In the genomic region with DNA sequence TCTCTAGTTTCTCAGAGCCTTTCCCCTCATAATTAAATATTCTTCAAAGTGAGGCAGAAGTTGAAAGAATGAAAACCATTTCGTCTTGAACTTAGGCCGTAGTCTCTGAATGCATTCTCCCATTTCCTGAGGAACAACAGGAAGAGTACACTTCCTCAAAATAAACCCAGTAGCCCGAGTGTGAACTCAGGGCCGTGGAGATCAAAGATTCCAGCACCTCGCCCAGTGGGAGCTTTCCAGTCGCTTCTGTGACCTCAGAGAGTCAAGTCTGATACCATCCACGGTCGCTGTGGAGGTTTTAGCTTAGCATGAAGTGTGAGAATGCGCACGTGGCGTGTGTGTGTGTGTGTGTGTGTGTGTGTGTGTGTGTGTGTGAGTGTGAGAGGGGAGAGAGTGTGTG, we compare ENCODE assay signal across 18 mouse cellular contexts. TPM values are rescaled to one million over a fixed set of nuclear protein-coding genes. Genes with fewer than 3 reads are reported as not detected.
DNase-seq lines count a peak whose midpoint lies in the region; ATAC-seq and TF ChIP-seq lines count a peak whose summit lies in the region.
"Had no signal": no experiment of that assay in that cellular context is flagged by ENCODE, and none has a peak within 500 bp of the region (broad histone marks: within the 10 kb centered on the region; RNA-seq: fewer than 3 reads in every experiment).

No protein-coding gene starts in this region.

- no peaks in the 10 kb centered on the region for H3K36me3 ChIP-seq in liver, adult 2 months (ENCODE audit: control insufficient read depth, insufficient read depth, low read length)
- H3K36me3 ChIP-seq in liver, postnatal 0 days (replicated peaks; ENCODE audit: insufficient read depth, low read length) = no peaks in the 10 kb centered on the region
- no peaks in the 10 kb centered on the region for H3K36me3 ChIP-seq in midbrain, embryonic 16.5 days (ENCODE audit: control insufficient read depth, insufficient read depth, low read length)
- H3K36me3 ChIP-seq: embryonic facial prominence, embryonic 13.5 days had no signal

- no peak for TF ChIP-seq POLR2A in liver, adult 2 months (IDR thresholded peaks at IDR 0.05; ENCODE audit: extremely low read depth, insufficient read depth, low read length)
- no peak for TF ChIP-seq POLR2A in olfactory bulb, adult 2 months (IDR thresholded peaks at IDR 0.05; ENCODE audit: insufficient read depth, low read depth, low read length)

- H3K27me3 ChIP-seq in liver, adult 2 months (ENCODE audit: control insufficient read depth, insufficient read depth, low read length) = no peaks in the 10 kb centered on the region
- no peaks in the 10 kb centered on the region for H3K27me3 ChIP-seq in liver, postnatal 0 days (ENCODE audit: insufficient read depth, low read length)
- no peaks in the 10 kb centered on the region for H3K27me3 ChIP-seq in midbrain, embryonic 16.5 days (ENCODE audit: control insufficient read depth, insufficient read depth, low read depth, low read length)
- H3K27me3 ChIP-seq: embryonic facial prominence, embryonic 13.5 days had no signal

- peaks cover 41% of the 10 kb centered on the region for H3K79me2 ChIP-seq in liver, adult 2 months (ENCODE audit: control insufficient read depth, insufficient read depth, low read length)

- H3K4me3 ChIP-seq in liver, adult 2 months (ENCODE audit: insufficient read depth, low read depth, low read length) = no peak overlapping the region
- H3K4me3 ChIP-seq in liver, postnatal 0 days (ENCODE audit: low read depth, low read length) = no peak overlapping the region
- no peak overlapping the region for H3K4me3 ChIP-seq in olfactory bulb, adult 2 months (ENCODE audit: insufficient read depth, low read depth, low read length)
- no peak overlapping the region for H3K4me3 ChIP-seq in midbrain, embryonic 16.5 days (ENCODE audit: low read depth, low read length)
- H3K4me3 ChIP-seq: embryonic facial prominence, embryonic 13.5 days; limb, embryonic 10.5 days had no signal

- 0 out of 2 replicates have a peak overlapping the region, but pooled peaks have one; percentile 24 for H3K27ac ChIP-seq in liver, adult 2 months (replicated peaks; ENCODE audit: insufficient read depth, low read depth, low read length)
- peak overlapping the region; percentile 64 for H3K27ac ChIP-seq in liver, postnatal 0 days (ENCODE audit: low read depth)
- H3K27ac ChIP-seq in olfactory bulb, adult 2 months (ENCODE audit: insufficient read depth, low read depth, low read length) = peak overlapping the region; percentile 79
- H3K27ac ChIP-seq in midbrain, embryonic 16.5 days (ENCODE audit: low read length) = no peak overlapping the region
- H3K27ac ChIP-seq: embryonic facial prominence, embryonic 13.5 days; limb, embryonic 10.5 days; stomach, postnatal 0 days had no signal

- no peak for TF ChIP-seq EP300 in liver, postnatal 0 days (IDR thresholded peaks at IDR 0.05; ENCODE audit: low read depth)

- no peaks in the 10 kb centered on the region for H3K9me3 ChIP-seq in liver, postnatal 0 days (ENCODE audit: low read length)
- no peaks in the 10 kb centered on the region for H3K9me3 ChIP-seq in midbrain, embryonic 16.5 days (replicated peaks; ENCODE audit: control insufficient read depth, low read length, poor library complexity, severe bottlenecking)
- H3K9me3 ChIP-seq: embryonic facial prominence, embryonic 13.5 days; limb, embryonic 10.5 days had no signal

- no peak for ATAC-seq in liver, postnatal 0 days
- no peak for ATAC-seq in midbrain, embryonic 16.5 days

- H3K4me1 ChIP-seq in liver, adult 2 months (ENCODE audit: control insufficient read depth, insufficient read depth, low read length) = peaks cover 26% of the 10 kb centered on the region
- peaks cover 27% of the 10 kb centered on the region for H3K4me1 ChIP-seq in liver, postnatal 0 days (ENCODE audit: insufficient read depth)
- H3K4me1 ChIP-seq in olfactory bulb, adult 2 months (ENCODE audit: control insufficient read depth, insufficient read depth, low read length) = peaks cover 25% of the 10 kb centered on the region
- peaks cover 6% of the 10 kb centered on the region for H3K4me1 ChIP-seq in midbrain, embryonic 16.5 days (ENCODE audit: control insufficient read depth, insufficient read depth, low read length)

- peak; percentile 30 for DNase-seq in heart, adult 8-10 months (ENCODE audit: low spot score)
- DNase-seq in heart, adult 9 months (ENCODE audit: low spot score in 2 of 2) = no peak
- DNase-seq in liver, adult 2 months (ENCODE audit: extremely low read depth, low read depth, low spot score) = peak; percentile 21
- DNase-seq in liver = no peak
- no peak for DNase-seq in liver, postnatal 0 days
- DNase-seq in cerebellum, adult 8-10 months = no peak
- DNase-seq: adrenal gland, adult 2 months; cerebellum, postnatal 14 days; heart, adult 11 months; layer of hippocampus, adult 9-11 months; right cerebral cortex, adult 18-20 months; spleen, adult 18-20 months; thymus, postnatal 36 days had no signal

- no peak overlapping the region for H3K9ac ChIP-seq in liver, adult 2 months (ENCODE audit: low read depth, low read length)
- H3K9ac ChIP-seq in liver, postnatal 0 days (replicated peaks) = no peak overlapping the region
- H3K9ac ChIP-seq in midbrain, embryonic 16.5 days (ENCODE audit: low read depth, low read length) = no peak overlapping the region
- H3K9ac ChIP-seq: embryonic facial prominence, embryonic 13.5 days had no signal

- TF ChIP-seq CTCF in liver, adult 2 months (IDR thresholded peaks at IDR 0.05; ENCODE audit: low read depth, low read length) = no peak
- no peak for TF ChIP-seq CTCF in liver, postnatal 0 days (IDR thresholded peaks at IDR 0.05; ENCODE audit: low read depth)
- no peak for TF ChIP-seq CTCF in olfactory bulb, adult 2 months (IDR thresholded peaks at IDR 0.05; ENCODE audit: insufficient read depth, low read depth, low read length)

- no peak overlapping the region for H3K4me2 ChIP-seq in liver, postnatal 0 days (ENCODE audit: low read depth, low read length)
- H3K4me2 ChIP-seq in midbrain, embryonic 16.5 days (ENCODE audit: low read length) = no peak overlapping the region
- H3K4me2 ChIP-seq: embryonic facial prominence, embryonic 13.5 days had no signal

- 65% methylated on average over 11 of the region's 11 CpGs for WGBS in liver, adult 2 months
- 43% methylated on average over 11 of the region's 11 CpGs for WGBS in liver, postnatal 0 days (ENCODE audit: insufficient replicate concordance)
- 61% methylated on average over 11 of the region's 11 CpGs for WGBS in olfactory bulb, adult 2 months
- 76% methylated on average over 11 of the region's 11 CpGs for WGBS in midbrain, embryonic 16.5 days

RNA-seq across cellular contexts. Expression of gene Lrrc8d, which starts 45.6 kb away (rescaled TPM):
- total RNA-seq in heart, adult 8-10 months (2022) = 10 to 100 TPM in 1 of 4 experiments, 1 to 10 TPM in 3; 7.2 to 11.1 (median 9.0) TPM
- 11.6 and 13.8 TPM in 2 replicates for total RNA-seq in liver, adult 2 months (2014; rRNA removed)
- polyA plus RNA-seq in liver, adult 2 months (2012; rRNA removed) = 7.0 and 7.9 TPM in 2 replicates
- 11.6 TPM in 2 replicates for polyA plus RNA-seq in liver, postnatal 0 days (2015; fragmentation: Nextera tagmentation; extraction: Ambion mirVana)
- polyA plus RNA-seq in olfactory bulb, adult 2 months (2012; ENCODE audit: insufficient read depth, insufficient read length, low replicate concordance, missing spikeins) = not detected in 2 replicates
- polyA plus RNA-seq in midbrain, embryonic 16.5 days (2015; fragmentation: Nextera tagmentation; extraction: Ambion mirVana) = 33.9 and 35.9 TPM in 2 replicates

Comparison
In these comparisons a context has a peak if more than half of its experiments do, and no peak if none do; other contexts are left out.
1. DNase-seq: peak in heart, adult 8-10 months (single experiment) and liver, adult 2 months (single experiment); none in heart, adult 9 months (0 of 2), liver (single experiment), liver, postnatal 0 days (single experiment) and cerebellum, adult 8-10 months (single experiment).